Mouse (Mus musculus): ENCODE data around the gene Sec14l2. TPM values are rescaled to one million over a fixed set of nuclear protein-coding genes. Genes with fewer than 3 reads are reported as not detected.

Sec14l2 gene
- polyA plus RNA-seq, 1 experiment = 10.9 TPM

DNA sequence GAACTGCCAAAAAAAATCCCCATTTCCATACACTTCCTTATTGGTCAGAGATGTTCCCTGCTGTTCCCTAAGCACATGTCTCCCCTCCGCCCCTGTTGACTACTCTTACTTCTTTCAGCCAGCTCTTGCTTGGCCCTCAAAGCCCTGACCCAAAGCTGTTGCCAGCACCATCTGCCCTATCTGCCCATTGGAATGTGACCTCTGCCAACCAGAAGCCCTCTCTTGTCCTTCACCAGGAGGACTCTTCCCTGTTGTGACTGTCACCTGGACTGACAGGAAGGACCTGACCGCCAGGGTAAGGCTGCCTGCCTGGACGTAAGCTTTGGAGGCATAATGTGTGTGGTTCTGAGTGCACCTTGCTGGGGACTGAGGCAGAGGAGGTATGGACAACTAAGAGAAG is 1.5 kb downstream of the Sec14l2 start:
- Histone ChIP-seq H3K36me3 (ENCODE audit: control insufficient read depth, insufficient read depth) (no peaks in the 10 kb centered on the region), H3K4me2 (ENCODE audit: low read depth) (no peak overlapping the region), H3ac (ENCODE audit: control insufficient read depth, insufficient read length) (no peak overlapping the region), H3K27me3 (ENCODE audit: control insufficient read depth, insufficient read depth, insufficient read length) (no peaks in the 10 kb centered on the region), H3K79me2 (ENCODE audit: control insufficient read depth, insufficient read depth) (no peaks in the 10 kb centered on the region), H3K4me3 (no peak overlapping the region)
- TF ChIP-seq SRF (IDR thresholded peaks at IDR 0.05; ENCODE audit: control insufficient read depth, insufficient read length, low read depth) (no peak), MYOD1 (IDR thresholded peaks at IDR 0.05; ENCODE audit: control insufficient read depth in 1 of 3, insufficient read length in 2 of 3, low read depth in 2 of 3) (no peak), POLR2A (IDR thresholded peaks at IDR 0.05; ENCODE audit: insufficient read length, low read depth) (no peak), CEBPB (IDR thresholded peaks at IDR 0.05; ENCODE audit: insufficient read depth, poor library complexity, severe bottlenecking) (no peak), USF1 (IDR thresholded peaks at IDR 0.05; ENCODE audit: low read depth) (no peak)

DNA sequence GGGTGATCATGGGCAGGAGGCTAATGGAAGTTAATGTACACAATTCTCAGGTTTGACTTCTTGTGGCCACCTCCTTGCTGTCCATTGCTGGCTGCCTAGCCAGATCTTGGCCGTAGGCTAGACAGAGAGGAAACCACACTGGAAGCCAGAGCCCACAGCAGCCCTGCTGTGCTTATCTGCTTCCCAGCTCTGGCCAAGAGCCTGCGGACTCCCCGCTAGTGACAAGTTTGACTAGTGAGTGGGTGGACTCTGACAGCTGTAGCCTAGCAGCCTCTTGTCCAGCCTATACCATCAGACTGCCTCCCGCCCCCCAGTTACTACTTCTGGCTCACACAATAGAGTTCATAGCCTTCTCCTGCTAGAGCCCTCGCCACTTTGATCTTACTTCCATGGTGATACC is 3.6 kb downstream of the Sec14l2 start:
- Histone ChIP-seq H3K27me3 (ENCODE audit: control insufficient read depth, insufficient read depth, insufficient read length) (no peaks in the 10 kb centered on the region), H3K79me2 (ENCODE audit: control insufficient read depth, insufficient read depth) (no peaks in the 10 kb centered on the region), H3K4me3 (no peak overlapping the region), H3K4me2 (ENCODE audit: low read depth) (peak overlapping the region; percentile 4), H3K36me3 (ENCODE audit: control insufficient read depth, insufficient read depth) (no peaks in the 10 kb centered on the region), H3ac (ENCODE audit: control insufficient read depth, insufficient read length) (no peak overlapping the region)
- TF ChIP-seq TCF12 (IDR thresholded peaks at IDR 0.05; ENCODE audit: insufficient read depth, poor library complexity, severe bottlenecking) (no peak), MYOD1 (IDR thresholded peaks at IDR 0.05; ENCODE audit: control insufficient read depth in 1 of 3, insufficient read length in 2 of 3, low read depth in 2 of 3) (peak in 2 of 3 experiments; percentile 71 to 84), POLR2AphosphoS2 (IDR thresholded peaks at IDR 0.05; ENCODE audit: insufficient read length, low read depth) (no peak), SRF (IDR thresholded peaks at IDR 0.05; ENCODE audit: control insufficient read depth, insufficient read length, low read depth) (no peak), TCF3 (IDR thresholded peaks at IDR 0.05; ENCODE audit: insufficient read length, low read depth) (no peak), CEBPB (IDR thresholded peaks at IDR 0.05; ENCODE audit: insufficient read depth, poor library complexity, severe bottlenecking) (no peak), USF1 (IDR thresholded peaks at IDR 0.05; ENCODE audit: low read depth) (no peak), MYOG (IDR thresholded peaks at IDR 0.05; ENCODE audit: control insufficient read depth in 1 of 3, insufficient read depth in 1 of 3, insufficient read length in 2 of 3, low read depth in 2 of 3) (peak in 1 of 3 experiments; percentile 39)

DNA sequence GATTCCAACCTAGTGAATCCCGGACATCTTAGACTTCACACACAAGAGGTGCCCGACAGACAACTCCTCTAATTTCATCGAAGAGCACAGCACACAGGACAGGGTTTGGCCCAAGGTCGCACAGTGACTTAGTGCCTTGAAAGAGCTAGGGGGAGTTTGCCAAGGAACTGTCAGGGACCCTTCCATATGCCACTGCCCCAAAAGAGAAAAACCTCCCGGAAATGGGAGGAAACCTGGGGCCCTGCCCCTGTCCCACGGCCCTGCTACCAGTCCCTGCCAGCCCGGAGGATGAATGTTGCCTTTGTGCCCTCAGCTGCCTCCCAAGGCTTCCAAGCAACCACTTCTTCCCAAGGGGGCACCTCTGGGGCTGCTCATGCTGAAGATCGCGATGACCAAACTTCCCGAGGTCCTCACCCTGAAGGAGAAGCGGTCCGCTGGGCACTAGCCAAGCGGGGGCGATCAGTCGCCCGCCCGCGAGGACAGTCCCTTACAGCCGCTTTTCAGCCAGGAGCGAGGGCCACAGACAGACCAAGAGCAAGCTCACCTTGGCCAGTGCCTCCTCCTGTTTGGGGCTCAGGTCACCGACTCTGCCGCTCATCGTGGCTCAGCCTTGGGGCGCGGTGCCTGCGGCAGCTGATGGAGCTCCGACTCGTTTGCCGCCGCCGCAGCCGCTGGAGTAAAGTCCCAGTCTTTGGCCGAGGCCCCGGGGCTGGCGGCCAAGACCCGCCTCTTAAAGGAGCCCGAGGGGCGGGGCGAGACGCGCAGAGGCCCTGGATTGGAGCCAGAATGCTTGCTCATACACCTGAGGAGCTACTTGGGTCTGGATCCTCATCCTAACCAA is 4.9 kb downstream of the Sec14l2 start:
- no peaks in the 10 kb centered on the region for H3K27me3 ChIP-seq (ENCODE audit: control insufficient read depth, insufficient read depth, insufficient read length)

DNA sequence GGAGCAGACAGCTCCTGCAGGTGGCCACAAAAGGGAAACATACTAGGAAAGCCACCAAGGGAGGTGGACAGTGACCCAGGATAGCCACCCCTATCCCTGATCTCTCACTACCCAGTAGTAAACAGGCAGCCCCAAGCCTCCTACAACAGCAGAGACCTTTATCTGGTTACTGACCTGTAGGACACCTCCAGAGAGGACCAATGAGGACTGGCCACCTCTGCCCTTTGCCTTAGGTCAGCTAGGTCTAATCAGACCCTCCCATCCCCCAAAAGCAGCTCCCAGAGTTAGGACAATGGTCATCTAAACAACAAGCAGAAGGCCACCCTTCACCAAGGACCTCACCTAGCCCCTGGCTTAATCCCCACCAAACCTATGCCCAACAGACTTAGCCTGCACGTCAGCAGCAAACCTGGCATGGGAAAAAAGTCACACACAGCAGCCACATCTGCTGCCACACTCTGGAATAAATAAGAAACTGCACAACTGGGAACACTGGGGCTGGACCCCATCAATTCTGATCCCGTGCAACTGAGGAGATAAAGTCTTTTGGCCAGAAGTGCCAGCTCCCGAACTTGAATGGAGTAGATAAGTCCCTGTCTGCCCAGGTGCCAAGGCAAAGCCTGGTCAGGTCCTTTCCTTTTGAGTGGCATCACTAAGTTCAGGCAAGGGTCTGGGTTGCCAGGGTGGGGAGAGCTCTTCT is 5.7 kb downstream of the Sec14l2 start:
- H3K4me3 ChIP-seq = peak overlapping the region; percentile 48
- H3K4me2 ChIP-seq (ENCODE audit: low read depth) = peak overlapping the region; percentile 96
- no peaks in the 10 kb centered on the region for H3K27me3 ChIP-seq (ENCODE audit: control insufficient read depth, insufficient read depth, insufficient read length)
- no peaks in the 10 kb centered on the region for H3K79me2 ChIP-seq (ENCODE audit: control insufficient read depth, insufficient read depth)
- no peaks in the 10 kb centered on the region for H3K36me3 ChIP-seq (ENCODE audit: control insufficient read depth, insufficient read depth)
- H3ac ChIP-seq (ENCODE audit: control insufficient read depth, insufficient read length) = peak overlapping the region; percentile 3
- no peak for TF ChIP-seq TCF3 (IDR thresholded peaks at IDR 0.05; ENCODE audit: insufficient read length, low read depth)
- TF ChIP-seq MYOD1 (IDR thresholded peaks at IDR 0.05; ENCODE audit: control insufficient read depth in 1 of 3, insufficient read length in 2 of 3, low read depth in 2 of 3) = no peak
- no peak for TF ChIP-seq REST (IDR thresholded peaks at IDR 0.05; ENCODE audit: insufficient read depth, insufficient read length)
- no peak for TF ChIP-seq MYOG (IDR thresholded peaks at IDR 0.05; ENCODE audit: control insufficient read depth in 1 of 3, insufficient read depth in 1 of 3, insufficient read length in 2 of 3, low read depth in 2 of 3)
- TF ChIP-seq POLR2AphosphoS2 (IDR thresholded peaks at IDR 0.05; ENCODE audit: insufficient read length, low read depth) = no peak
- no peak for TF ChIP-seq E2F4 (IDR thresholded peaks at IDR 0.05; ENCODE audit: insufficient read depth)
- no peak for TF ChIP-seq CEBPB (IDR thresholded peaks at IDR 0.05; ENCODE audit: insufficient read depth, poor library complexity, severe bottlenecking)
- TF ChIP-seq SRF (IDR thresholded peaks at IDR 0.05; ENCODE audit: control insufficient read depth, insufficient read length, low read depth) = no peak
- TF ChIP-seq POLR2A (IDR thresholded peaks at IDR 0.05; ENCODE audit: insufficient read length, low read depth) = no peak
- no peak for TF ChIP-seq TCF12 (IDR thresholded peaks at IDR 0.05; ENCODE audit: insufficient read depth, poor library complexity, severe bottlenecking)
- TF ChIP-seq USF1 (IDR thresholded peaks at IDR 0.05; ENCODE audit: low read depth) = no peak
- no peak for TF ChIP-seq MAX (IDR thresholded peaks at IDR 0.05; ENCODE audit: low read depth)

More for the DNA sequence above, 4.9 kb downstream of the Sec14l2 start:
- H3K4me3 ChIP-seq = peak overlapping the region; percentile 48
- TF ChIP-seq MYOD1 (IDR thresholded peaks at IDR 0.05; ENCODE audit: control insufficient read depth in 1 of 3, insufficient read length in 2 of 3, low read depth in 2 of 3) (peak in 1 of 3 experiments; percentile 57), POLR2AphosphoS2 (IDR thresholded peaks at IDR 0.05; ENCODE audit: insufficient read length, low read depth) (peak; percentile 69), POLR2A (IDR thresholded peaks at IDR 0.05; ENCODE audit: insufficient read length, low read depth) (peak; percentile 84), MAX (IDR thresholded peaks at IDR 0.05; ENCODE audit: low read depth) (no peak), E2F4 (IDR thresholded peaks at IDR 0.05; ENCODE audit: insufficient read depth) (no peak)
- H3K36me3 ChIP-seq (ENCODE audit: control insufficient read depth, insufficient read depth) = no peaks in the 10 kb centered on the region
- H3ac ChIP-seq (ENCODE audit: control insufficient read depth, insufficient read length) = peak overlapping the region; percentile 3
- H3K4me2 ChIP-seq (ENCODE audit: low read depth) = peak overlapping the region; percentile 96
- no peaks in the 10 kb centered on the region for H3K79me2 ChIP-seq (ENCODE audit: control insufficient read depth, insufficient read depth)

Data from myocyte (in vitro differentiated cells).